Mouse (Mus musculus) heart, adult 11 months (tissue): ENCODE data around the gene Acap3.

Experiments used
- DNase-seq: peaks from one replicate; pipeline ENCODE4 v3.0.0; 2022

The Acap3 gene

DNA sequence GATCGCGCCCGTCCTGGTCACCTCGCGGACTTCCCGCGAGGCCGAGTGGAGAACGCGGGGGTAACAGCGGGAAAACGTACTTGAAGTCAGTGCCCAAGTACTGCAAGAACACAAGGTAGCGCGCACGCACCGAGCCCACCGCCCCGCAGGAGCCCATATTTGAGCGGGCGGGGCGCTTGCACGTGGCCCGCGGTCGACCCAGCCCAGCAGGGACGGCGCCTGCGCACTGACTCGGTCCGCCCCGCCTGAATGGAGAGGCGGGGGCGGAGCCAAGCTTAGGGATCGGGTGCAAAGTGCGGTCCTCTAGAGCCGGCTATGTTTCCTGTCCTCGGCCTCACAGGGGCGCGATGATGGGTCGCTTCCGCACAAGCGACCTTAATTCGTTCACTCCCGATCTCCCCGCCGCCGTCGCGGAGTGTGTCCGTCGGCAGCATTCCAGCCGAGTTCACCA, at the start of gene Acap3, which contains the start of gene Pusl1:
TSS of gene Acap3 (plus strand) at position 272 of the 451 bp plus-strand sequence.
TSS of gene Pusl1 (minus strand) at position 231 of the 451 bp plus-strand sequence.
- peak; percentile 99 for DNase-seq

DNA sequence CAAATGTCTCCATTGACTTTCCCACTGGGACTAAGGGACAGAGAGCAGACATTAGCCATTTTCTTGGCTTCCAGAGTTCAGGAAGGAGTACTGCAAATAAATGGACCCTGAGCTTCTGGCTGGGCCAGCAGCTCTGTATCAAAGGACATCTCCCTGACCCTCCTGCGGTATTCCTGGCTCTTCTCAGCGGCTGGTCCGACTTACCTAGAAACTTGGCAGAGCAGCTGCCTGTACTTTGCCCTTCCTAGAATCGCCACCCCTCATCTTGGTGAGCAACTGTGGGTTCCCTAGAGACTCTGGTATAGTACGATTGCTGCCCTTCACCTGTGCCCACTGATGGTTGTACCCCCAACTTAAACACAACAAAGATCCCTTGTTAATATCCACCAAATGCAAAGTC, 48.4 kb upstream of the Acap3 start:
- DNase-seq, result peak; percentile 86

DNA sequence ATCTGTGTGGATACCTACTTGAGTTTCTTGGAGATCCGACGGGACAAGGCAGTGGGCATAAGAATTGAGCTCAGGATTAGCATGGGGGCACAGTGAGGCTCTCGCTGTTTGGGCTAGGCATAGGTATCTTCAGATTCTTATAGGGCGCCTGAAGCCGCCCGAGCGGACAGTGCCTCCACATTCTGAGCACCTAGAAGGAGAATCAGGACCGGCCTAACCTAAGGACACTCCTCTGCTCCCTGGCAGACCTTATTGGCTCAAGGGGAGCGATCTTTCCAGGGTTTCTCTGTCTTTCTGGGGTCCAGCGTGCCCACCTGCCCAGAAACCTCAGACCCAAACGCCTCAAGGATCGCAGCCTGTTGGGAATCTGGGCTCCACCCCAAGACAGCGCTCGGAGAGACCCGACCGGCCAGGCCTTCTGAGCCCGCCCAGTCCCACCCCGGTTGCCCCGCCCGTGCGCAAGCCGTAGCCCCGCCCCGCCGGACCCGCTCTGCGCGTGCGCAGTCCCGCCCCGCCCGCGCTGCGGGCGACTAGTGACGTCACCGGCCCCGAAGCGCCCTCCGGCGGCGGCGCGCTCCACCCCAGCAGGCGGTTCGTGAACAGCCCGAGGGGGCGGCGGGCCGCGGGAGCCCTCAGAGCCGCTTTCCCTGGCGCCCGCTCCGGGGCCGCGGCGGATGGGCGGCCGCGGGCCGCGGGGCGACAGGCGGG, 44.6 kb upstream of the Acap3 start, which contains the start of gene Dvl1:
TSS of gene Dvl1 (plus strand) at position 532 of the 708 bp plus-strand sequence.
- peak; percentile 99 for DNase-seq

DNA sequence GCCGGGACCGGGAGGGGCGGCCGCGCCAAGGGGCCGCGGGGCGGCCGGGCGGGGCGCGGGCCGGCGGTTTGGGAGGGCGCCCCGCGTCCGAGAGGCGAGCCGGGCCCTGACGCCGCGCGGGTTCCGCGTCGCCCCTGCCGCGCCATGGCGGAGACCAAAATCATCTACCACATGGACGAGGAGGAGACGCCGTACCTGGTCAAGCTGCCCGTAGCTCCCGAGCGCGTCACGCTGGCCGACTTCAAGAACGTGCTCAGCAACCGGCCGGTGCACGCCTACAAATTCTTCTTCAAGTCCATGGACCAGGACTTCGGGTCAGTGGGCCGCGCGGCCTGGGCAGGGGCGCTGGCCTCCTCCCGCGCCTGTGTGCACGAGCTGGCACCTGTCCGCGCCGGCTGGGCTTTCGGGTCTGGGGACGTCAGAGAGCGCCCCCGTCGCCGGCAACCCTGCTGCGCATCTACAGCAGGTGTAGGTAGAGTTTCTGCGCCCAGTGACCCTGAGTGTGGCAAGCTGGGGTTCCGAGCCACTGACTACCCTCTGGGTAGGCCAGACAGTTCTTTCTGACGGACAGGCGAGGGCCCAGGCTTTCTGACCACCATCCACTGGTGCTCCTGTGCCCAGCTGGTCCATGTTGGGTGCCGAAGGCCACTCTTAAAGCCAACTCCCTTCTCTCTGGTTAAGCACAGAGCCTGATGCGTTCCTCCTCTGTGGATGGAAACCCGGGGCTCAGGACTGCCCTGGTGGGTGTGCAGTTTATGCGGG, 43.9 kb upstream of the Acap3 start:
- DNase-seq, result peak; percentile 96

DNA sequence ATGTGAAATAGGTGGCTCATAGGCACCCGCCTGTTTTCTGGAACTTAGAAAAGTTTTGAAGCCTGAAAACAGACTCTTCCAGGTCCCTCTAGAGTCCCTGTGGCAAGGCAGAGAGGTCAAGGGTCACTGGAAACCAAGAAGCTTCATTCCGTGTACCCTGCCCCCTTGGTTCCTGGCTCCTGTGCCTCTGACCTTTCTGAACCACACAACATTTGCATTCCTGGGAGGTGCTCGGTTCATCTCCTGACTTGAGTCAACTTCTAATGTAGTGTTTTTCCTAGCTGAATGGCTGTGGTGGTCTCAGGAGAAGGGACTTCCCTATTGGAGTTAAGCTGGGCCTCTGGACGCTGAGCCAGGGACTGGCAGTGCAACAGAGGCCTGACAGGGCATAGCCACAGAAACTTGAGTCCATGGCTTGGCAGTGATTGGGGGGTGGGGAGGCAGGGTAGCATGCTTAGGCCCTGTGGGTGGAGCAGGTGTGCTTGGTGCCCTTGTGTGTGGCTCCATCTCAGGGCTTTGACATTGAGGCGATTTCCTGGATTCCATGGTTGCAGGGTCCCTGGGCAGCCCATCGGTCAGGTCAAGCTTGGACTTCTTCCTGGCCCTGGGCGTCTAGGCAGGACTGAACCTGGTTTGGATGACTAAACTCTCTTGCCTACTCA, 43.1 kb upstream of the Acap3 start:
- DNase-seq, result peak; percentile 92

DNA sequence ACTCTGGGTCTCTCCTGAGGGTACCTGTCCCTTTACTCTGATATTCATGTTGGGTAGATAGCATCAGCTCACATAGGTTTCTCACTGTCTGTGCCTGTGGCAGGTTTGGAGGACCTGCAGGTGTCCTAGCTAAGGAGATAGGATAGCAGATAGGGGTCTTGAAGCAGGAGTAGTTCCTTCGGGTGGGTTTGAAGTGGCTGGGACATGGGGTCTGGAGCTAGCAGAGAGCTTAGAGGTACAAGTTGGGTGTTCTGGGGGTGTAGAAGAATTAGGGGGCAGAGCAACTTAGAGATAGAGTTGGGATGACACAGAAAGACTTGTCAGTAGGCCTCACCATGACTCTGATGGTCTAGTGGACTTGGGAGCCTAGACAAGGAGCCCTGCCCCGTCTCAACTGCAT, 42.2 kb upstream of the Acap3 start:
- DNase-seq, result peak; percentile 91

DNA sequence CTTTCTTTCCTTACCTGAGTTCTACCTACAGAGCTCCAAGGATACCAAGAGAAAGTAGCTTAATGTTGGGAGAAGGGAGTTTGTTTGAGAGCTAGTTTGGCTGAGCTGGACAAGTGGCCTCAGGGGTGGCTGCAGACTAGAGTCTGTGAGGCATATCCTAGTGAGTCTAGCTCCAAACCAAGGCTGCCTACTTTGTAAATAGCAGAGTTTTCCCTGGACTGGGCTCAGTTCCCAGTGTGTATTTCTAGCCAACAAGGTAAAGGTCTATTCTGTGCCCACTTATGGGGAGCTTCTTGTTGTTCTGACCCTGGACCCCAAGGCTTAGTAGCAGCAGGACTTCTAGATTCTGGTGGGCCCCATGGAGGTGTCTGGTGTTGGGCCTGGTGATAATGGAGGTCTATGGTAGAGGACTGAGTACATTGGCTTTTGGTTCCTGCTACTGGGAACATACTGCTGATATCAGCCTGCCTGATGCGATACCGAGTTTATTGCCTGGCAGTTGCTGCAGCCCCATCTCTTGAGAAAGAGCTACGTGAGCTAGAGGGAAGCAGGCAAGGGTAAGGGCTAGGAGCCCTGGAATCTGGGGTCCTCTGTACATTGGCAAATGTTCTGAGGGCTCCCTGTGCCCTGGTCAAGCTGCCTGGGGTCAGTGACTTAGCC, 41.7 kb upstream of the Acap3 start:
- DNase-seq, result peak; percentile 87

DNA sequence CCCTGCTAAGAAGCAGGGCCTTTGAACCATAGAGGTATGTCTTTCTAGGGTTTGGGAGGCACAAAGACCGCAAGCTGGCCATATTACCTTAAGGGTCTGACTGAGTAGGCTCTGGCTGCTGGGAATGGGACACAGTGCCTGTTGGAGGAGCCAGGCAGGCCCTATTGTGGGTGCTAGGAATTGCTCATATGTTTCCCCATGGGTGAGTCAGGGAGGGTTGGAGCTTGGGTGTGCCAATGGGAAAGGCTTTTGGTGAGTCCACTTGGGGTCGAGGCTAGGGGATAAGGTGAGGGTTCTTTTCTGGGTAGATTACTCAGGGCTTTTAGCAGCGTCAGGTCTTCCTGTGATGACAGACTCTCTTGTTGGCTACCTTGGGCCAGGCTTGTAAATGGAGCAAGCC, 40.3 kb upstream of the Acap3 start:
- peak; percentile 88 for DNase-seq

DNA sequence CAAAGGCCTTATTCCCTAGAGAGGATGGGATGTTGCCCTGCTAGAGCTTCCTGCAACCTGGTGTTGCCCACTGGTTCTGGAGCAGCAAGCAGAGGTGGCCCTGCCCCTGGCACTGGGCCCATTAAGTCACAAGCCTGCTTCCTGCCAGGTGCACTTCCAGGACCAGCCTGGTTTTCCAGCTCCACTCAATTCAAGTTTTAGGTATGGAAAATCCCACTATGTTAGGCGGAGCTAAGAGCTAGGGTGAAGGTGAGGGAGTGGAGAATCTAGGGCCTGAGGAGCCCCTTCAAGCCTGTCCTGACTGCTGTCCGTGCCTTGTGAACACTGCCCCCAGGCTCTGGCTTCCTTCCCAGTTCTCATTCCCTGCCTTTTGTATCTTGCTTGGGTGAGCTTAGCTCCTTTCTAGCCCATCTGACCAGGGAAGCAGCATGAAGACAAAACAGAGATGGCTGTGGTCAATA, 39.6 kb upstream of the Acap3 start:
- DNase-seq, result peak; percentile 94

DNA sequence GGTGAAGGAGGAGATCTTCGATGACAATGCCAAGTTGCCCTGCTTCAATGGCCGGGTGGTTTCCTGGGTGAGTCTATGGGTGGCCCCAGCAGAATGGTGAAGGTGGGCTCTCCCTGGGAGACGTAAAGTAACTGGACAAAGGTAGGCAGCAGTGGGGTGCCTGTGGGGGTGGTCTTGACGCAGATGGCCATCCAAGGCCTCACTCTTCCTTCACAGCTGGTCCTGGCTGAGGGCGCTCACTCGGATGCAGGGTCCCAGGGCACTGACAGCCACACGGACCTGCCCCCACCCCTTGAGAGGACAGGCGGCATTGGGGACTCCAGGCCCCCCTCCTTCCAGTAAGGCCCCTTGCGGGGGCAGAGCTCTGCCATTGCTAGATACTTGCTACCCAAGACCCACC, 38.2 kb upstream of the Acap3 start:
- peak; percentile 91 for DNase-seq

DNA sequence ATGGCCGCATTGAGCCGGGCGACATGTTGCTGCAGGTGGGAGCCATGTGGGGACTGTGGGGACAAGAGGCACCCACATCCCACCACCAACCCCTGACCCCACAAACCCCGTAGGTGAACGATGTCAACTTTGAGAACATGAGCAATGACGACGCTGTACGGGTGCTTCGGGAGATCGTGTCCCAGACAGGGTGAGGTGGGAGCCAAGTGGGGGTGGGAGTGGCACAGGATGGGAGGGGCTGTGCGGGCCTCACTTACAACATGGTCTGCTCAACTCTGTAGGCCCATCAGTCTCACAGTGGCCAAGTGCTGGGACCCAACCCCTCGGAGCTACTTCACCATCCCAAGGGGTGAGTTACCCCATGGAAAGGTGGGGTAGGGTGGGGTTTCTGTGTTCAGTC, 36.6 kb upstream of the Acap3 start:
- no peak for DNase-seq

DNA sequence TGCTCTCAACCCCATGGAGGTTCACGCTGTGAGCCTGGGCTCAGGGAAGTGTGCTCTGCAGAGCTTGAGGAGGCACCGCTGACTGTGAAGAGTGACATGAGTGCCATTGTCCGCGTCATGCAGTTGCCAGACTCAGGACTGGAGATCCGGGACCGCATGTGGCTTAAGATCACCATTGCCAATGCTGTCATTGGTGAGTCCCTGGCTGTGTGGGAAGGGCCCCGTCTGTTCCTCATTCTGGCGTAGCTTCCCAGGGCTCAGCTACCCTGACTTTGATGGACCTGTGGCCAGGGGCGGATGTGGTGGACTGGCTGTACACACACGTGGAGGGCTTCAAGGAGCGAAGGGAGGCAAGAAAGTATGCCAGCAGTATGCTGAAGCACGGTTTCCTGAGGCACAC, 35.6 kb upstream of the Acap3 start:
- peak; percentile 84 for DNase-seq

DNA sequence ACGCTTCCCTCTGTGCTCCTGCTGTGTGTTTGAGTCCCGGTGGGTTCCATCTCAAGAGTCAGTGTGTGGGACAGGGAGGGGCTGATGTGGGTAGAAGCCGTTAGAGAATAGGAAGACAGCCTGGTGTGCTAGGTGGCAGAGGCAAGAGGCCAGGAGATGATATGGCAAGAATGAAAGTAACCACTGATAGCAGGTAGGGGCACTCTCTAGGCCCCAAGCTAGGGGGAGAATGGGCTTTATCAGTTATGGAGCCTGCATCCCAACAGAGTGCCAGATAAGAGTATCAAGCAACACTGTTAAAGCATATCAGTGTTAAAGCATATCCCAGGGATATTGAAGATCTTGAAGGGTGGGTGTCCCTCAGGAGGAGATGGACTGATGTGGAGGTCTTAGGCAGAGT, 34.7 kb upstream of the Acap3 start:
- no peak for DNase-seq

DNA sequence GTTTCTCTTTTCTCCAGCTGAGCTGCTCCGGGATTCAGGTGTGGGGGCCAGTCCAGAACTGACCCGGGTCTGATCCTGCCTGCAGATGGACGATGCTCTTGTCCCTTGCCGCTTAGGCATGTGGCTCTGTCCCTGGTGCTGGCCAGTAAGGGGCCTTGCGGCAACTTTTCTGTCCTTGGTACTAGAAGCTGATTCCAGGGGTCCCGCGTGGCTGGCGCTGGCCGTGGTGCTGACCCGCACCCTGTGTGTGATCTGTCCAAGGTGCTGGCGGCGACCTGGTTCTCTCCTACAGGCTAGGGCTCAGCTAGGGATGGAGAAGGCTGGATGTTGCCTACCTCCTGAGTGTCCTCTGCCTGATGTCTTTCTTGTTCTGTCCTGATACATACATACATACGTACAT, 32.3 kb upstream of the Acap3 start:
- DNase-seq, result peak; percentile 90

DNA sequence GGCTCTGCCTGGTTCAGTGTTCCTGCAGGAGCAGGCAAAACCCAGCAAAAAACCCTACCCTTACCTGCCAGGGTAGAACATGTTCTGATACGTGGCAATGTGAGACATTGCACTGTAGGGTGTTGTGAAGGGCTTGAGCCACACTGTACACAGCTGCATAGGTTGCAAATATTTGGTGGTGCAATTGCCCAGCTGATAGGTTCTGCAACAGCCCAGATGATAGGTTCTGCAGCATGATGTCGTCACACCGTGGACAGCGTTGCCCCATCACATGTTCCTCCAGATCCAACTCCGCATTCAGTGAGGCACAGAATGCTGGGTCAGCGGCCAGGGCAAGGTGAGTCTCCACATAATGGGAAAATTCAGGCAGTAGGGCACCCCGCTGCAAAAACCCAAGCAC, 29.8 kb upstream of the Acap3 start:
- DNase-seq, result peak; percentile 90

DNA sequence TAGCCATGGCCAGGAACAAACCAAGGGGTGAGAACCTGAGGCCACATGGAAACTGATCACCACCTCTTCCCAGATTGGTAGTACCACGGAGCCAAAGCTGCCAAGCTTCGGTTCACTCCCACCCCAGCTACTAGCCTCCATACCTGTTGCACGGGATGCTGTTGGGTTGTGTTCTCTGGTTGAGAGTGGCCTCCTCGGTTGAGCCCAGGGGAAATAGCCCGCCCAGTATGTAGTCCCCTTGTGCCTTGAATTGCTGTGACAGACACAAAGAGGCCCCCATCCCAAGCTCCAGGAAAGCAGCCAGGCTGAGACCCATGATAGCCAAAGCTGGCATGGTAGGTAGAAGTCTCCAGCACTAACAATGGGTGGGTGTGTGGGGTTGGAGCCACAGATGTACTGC, 28.6 kb upstream of the Acap3 start, which contains the start of gene Tas1r3:
TSS of gene Tas1r3 (minus strand) at position 362 of the 400 bp plus-strand sequence.
- DNase-seq, result peak; percentile 92

DNA sequence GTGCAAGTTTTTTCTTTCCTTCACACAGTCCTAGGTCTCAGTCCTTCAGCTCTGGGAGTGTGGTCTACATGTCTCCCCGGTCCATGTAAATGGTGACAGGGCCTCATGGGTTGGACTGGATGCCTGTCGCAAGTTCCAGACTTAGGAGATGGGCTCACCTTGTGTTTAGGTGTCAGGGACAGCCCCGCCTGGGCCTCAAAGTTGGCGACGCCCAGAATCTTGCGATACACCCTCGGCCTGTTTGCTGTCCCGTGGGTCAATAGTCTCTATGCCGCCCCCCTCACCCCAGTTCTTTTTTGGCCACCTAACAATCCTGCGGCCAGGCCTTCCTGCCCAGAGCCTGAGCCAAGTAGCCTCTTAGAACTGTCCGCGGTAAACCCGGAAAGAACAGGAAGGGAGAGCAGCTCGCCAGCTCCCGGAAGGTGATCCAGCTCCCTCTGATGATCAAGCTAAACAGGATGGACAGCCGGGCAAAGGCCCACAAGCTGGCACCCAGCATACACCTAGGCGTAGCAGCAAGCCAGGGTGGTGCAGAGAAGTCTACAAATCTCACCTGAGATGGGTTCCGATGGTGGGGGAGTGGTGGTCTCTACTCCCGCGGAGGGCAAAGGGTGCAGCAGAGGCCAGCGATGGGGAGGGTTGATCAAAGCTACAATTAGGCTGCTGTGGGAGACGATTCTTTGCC, 22.9 kb upstream of the Acap3 start:
- DNase-seq, result no peak

DNA sequence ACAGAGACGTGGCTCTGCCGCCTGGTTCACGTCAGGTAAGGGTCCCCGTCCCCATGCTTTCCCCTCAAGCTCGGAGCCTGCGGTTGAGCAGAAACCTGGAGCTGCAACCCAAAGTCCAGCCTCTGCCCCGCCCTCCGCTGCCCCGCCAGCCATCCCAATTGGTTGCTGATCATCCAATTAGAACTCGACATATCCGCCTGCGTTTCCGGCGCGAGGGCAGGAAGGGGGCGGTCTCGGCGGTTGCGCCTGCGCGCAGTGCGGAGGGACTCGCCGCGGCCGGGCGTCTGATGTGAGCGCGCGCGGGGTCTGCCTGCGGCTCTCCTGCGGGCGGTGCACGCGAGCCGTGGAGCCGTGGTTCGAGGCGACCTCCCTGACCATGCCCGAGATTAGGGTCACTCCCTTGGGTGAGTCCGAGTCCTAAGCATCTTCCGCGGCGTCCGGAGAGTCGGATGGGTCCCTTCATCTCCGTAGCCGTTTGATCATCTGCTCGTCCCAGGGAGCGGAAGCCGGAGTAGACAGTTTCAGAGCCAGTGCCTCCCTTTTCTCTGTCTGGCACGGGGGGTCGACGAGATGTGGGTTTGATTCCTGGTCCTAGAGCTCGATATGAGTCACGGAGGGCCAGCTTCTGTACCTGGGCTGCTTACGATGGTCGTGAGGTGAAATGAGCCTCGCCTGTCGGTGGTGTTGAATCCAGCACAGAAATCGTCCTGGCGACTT, 22.1 kb upstream of the Acap3 start, which contains the start of the genes Cptp and Ints11:
TSS of gene Cptp (minus strand) at position 124 of the 717 bp plus-strand sequence.
TSS of gene Ints11 (plus strand) at position 230 of the 717 bp plus-strand sequence.
- DNase-seq, result peak; percentile 100

DNA sequence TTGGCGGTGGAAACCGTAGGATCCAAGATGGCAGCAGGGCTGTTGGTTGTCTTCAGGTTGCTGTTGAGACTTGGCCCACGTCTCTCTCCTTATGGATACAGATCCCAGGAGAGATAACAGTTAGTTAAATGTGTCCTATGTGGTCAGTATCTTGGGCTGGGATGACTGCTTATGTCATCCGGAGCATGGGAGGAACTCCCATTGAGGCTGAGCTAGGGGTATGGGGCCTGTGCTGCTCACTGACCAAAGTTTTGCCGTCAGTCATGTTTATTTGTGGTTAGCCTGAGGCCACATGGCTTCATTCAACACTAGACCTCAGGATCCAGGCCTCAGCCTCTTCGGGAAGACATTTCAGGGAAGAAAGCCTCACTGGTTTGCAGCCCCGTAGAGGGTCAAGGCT, 20.2 kb upstream of the Acap3 start:
- DNase-seq, result peak; percentile 82

DNA sequence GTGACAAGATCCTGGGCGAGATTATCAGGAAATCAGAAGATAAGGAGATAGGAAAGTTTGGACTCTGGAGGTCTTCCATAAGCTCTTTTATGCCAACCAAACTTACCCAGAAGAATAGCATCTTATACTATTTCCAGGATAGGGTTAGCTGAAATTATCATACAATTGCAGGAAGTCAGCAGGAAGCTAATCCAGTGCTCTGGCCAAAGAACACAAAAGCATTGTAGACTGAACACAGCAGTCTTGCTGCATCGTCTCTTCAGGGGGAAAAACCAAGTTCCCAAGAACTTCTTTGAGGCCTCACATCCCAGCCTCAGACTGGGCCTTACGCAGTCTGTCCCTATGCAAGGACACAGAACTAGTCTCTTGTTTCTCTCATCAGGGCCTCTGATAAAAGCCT, 8.0 kb upstream of the Acap3 start:
- peak; percentile 92 for DNase-seq

DNA sequence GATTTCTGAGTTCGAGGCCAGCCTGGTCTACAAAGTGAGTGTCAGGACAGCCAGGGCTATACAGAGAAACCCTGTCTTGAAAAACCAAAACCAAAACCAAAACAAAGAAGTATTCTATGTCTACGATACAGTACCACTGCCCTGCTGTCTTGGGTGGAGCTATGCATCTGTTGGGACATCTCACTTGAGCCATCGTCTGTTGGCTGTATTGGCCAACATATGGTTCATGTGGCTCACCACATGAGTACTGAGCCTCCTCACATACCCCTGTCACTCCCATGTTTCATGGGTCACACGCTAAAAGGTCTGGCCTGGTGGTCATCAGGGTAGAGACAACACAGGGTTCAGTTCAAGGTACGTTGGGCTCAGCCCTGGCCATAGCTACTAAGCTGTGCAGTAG, 5.3 kb upstream of the Acap3 start:
- peak; percentile 76 for DNase-seq
